8 mouse cellular contexts compared by ENCODE assay signal in the genomic region with DNA sequence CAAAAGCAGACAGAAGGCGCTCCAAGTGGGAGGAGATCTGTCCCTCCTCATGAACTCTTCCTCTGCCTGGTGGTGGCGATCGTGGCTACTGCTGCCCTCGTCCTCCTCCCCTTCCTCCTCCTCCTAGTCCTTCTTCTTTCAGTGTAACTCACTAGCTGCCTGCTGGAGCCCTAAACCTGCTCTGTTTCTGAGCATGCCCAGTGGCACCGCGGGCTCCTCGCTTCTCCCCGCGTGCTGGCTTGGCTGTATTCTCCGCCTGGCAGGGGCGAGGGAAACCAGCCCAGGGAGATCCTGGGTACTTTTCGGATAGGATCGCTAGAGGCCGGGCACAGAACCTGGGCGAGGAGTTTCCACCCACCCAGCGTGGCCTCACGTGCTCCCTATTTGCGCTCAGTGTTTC. TPM values are rescaled to one million over a fixed set of nuclear protein-coding genes. Genes with fewer than 3 reads are reported as not detected.
DNase-seq lines count a peak whose midpoint lies in the region; ATAC-seq and TF ChIP-seq lines count a peak whose summit lies in the region.

Chrm3 (minus strand) TSS at position 71 of the 400 bp plus-strand sequence.

- peak; percentile 72 for DNase-seq in MN1 (ENCODE audit: low spot score)
- peak; percentile 14 for DNase-seq in gastrocnemius, postnatal 14 days
- DNase-seq in hindbrain, postnatal 0 days (ENCODE audit: low spot score) = peak; percentile 82
- DNase-seq in left cerebral cortex, adult 2 months (ENCODE audit: extremely low spot score in 1 of 2, low spot score in 2 of 2) = peak; percentile 68 to 75
- peak; percentile 35 for DNase-seq in lung, postnatal 14 days
- peak; percentile 14 for DNase-seq in retina, postnatal 7 days (ENCODE audit: low read depth, low spot score)
- DNase-seq in B cell, adult 2 months = no peak

- peak within 1 kb of the TSS; percentile 37 for H3K9ac ChIP-seq in hindbrain, postnatal 0 days (replicated peaks; ENCODE audit: low read length)

- TF ChIP-seq CTCF in cortical plate, adult 2 months (IDR thresholded peaks at IDR 0.05; ENCODE audit: extremely low read depth, insufficient read depth, low read length) = no peak
- TF ChIP-seq CTCF in hindbrain, postnatal 0 days (IDR thresholded peaks at IDR 0.05; ENCODE audit: low read depth) = peak; percentile 56
- TF ChIP-seq CTCF in left cerebral cortex, adult 2 months (IDR thresholded peaks at IDR 0.05) = no peak

- H3K4me2 ChIP-seq in hindbrain, postnatal 0 days (ENCODE audit: low read depth, low read length) = peak within 1 kb of the TSS; percentile 81

- ATAC-seq in hindbrain, postnatal 0 days = peak; percentile 77

- no peaks in the 10 kb centered on the region for H3K36me3 ChIP-seq in hindbrain, postnatal 0 days (ENCODE audit: insufficient read depth, low read length)

- H3K27ac ChIP-seq in cortical plate, adult 2 months (ENCODE audit: insufficient read depth, low read length) = peak within 1 kb of the TSS; percentile 52
- peak within 1 kb of the TSS; percentile 60; the same call in 1 of the 2 replicates for H3K27ac ChIP-seq in hindbrain, postnatal 0 days
- peak within 1 kb of the TSS; percentile 78 for H3K27ac ChIP-seq in left cerebral cortex, adult 2 months

- intact Hi-C loops in gastrocnemius, postnatal 14 days (cut with DNase I; ENCODE audit: low total_unique reads) = no loop called here
- intact Hi-C loops in left cerebral cortex, adult 2 months (cut with DNase I) = loop anchor here (10.0 kb wide), 1 partner anchor 1204 kb away; no protein-coding TSS in a partner anchor

- peak within 1 kb of the TSS; percentile 74 for H3K4me3 ChIP-seq in cortical plate, adult 2 months (ENCODE audit: insufficient read depth, low read length)
- H3K4me3 ChIP-seq in hindbrain, postnatal 0 days (ENCODE audit: low read length) = peak within 1 kb of the TSS; percentile 64
- peak within 1 kb of the TSS; percentile 68 for H3K4me3 ChIP-seq in left cerebral cortex, adult 2 months

- no peaks in the 10 kb centered on the region for H3K27me3 ChIP-seq in hindbrain, postnatal 0 days (ENCODE audit: insufficient read depth, low read length)

- peak; percentile 76 for TF ChIP-seq POLR2A in cortical plate, adult 2 months (IDR thresholded peaks at IDR 0.05; ENCODE audit: extremely low read depth, insufficient read depth, low read length)

- H3K4me1 ChIP-seq in cortical plate, adult 2 months (ENCODE audit: control insufficient read depth, insufficient read depth, low read length) = no peaks in the 10 kb centered on the region
- H3K4me1 ChIP-seq in hindbrain, postnatal 0 days (ENCODE audit: insufficient read depth, low read length) = no peaks in the 10 kb centered on the region

- H3K9me3 ChIP-seq in hindbrain, postnatal 0 days (ENCODE audit: low read length) = no peaks in the 10 kb centered on the region

- WGBS in hindbrain, postnatal 0 days = 1% methylated on average over 18 of the region's 18 CpGs

RNA-seq across cellular contexts. Expression of gene Chrm3, which starts in this region (rescaled TPM):
- 36.0 and 45.8 TPM in 2 replicates for polyA plus RNA-seq in cortical plate, adult 2 months (2012; rRNA removed)
- total RNA-seq in gastrocnemius, postnatal 14 days (2021) = under 1 TPM; 0.57 to 0.66 TPM
- 36.0 and 37.3 TPM in 2 replicates for total RNA-seq in hindbrain, postnatal 0 days (2014; rRNA removed)
- 3.0 and 3.5 TPM in 2 replicates for polyA plus RNA-seq in hindbrain, postnatal 0 days (2015; fragmentation: Nextera tagmentation; extraction: Ambion mirVana)
- 10 to 100 TPM; 52.6 to 55.0 TPM for total RNA-seq in left cerebral cortex, adult 2 months (2021)

Comparison
In these comparisons a context has a peak if more than half of its experiments do, and no peak if none do; other contexts are left out.
1. RNA of gene Chrm3 (total RNA-seq): 52.6 to 55.0 TPM in left cerebral cortex, adult 2 months and 36.0 to 37.3 TPM in hindbrain, postnatal 0 days; 0.57 to 0.66 TPM in gastrocnemius, postnatal 14 days; every median in the first group is over 10 times any median in the second.
2. Peak in DNase-seq in gastrocnemius, postnatal 14 days; RNA of the gene not detected or under 1 TPM.
3. DNase-seq: peak in MN1 (single experiment), hindbrain, postnatal 0 days (single experiment), left cerebral cortex, adult 2 months (2 of 2), lung, postnatal 14 days (single experiment) and retina, postnatal 7 days (single experiment); none in B cell, adult 2 months (0 of 2).
4. Peak in every context shown above with its lines, with median percentiles within 50 percentile points of each other: H3K27ac ChIP-seq and H3K4me3 ChIP-seq.